Mouse (Mus musculus) G1E (cell line): ENCODE measurements around the gene Raver1.

Experiments used
- CTCF ChIP-seq: IDR thresholded peaks from 2 replicates; pipeline ENCODE4 v1.5.1; 2012; ENCODE audit warnings: low read depth, low read length, inconsistent platforms, mixed read lengths
- GATA1 ChIP-seq: IDR thresholded peaks from 2 replicates; pipeline ENCODE4 v1.6.1; 2012; ENCODE audit warnings: borderline replicate concordance, low read length, inconsistent platforms, mixed read lengths
- TAL1 ChIP-seq: conservative IDR thresholded peaks from 2 replicates; pipeline ENCODE4 v1.6.1; 2012; ENCODE audit warnings: low read depth, low read length, inconsistent platforms, mixed read lengths

- no peak for TF ChIP-seq TAL1
- no peak for TF ChIP-seq CTCF
- TF ChIP-seq GATA1: no peak
Observed at GRCm38 (mm10) chr9:21073044-21073840, 18.6 kb downstream of the Raver1 start, which contains the start of the genes Gm49373 and Fdx1l.
